Mouse (Mus musculus) stomach, embryonic 15.5 days (tissue): ENCODE measurements around the gene Ckmt2. TPM values are rescaled to one million over a fixed set of nuclear protein-coding genes. Genes with fewer than 3 reads are reported as not detected.

Experiments
- ATAC-seq: fragments of 200-750 bp; cut with Nextera tagmentation; 2 replicates; pipeline ENCODE4 v1.8.0; 2017; ENCODE audit warnings: low read depth, moderate number of reproducible peaks, moderate TSS enrichment; ENCODE audit not compliant: insufficient read depth, low FRiP score
- H3K27ac ChIP-seq: fragments of 300-500 bp; sonication (generic); 2 replicates; pipeline ENCODE4 v1.5.1; 2015; ENCODE audit warnings: mild to moderate bottlenecking, inconsistent platforms
- H3K27me3 ChIP-seq: fragments of 300-500 bp; sonication (generic); replicated peaks from 2 replicates; pipeline ENCODE4 v1.6.1; 2015; ENCODE audit warnings: inconsistent platforms
- H3K36me3 ChIP-seq: fragments of 300-500 bp; sonication (generic); 2 replicates; pipeline ENCODE4 v1.6.1; 2015; ENCODE audit warnings: inconsistent platforms
- H3K4me1 ChIP-seq: fragments of 300-500 bp; sonication (generic); 2 replicates; pipeline ENCODE4 v1.6.1; 2015; ENCODE audit warnings: inconsistent platforms
- H3K4me2 ChIP-seq: fragments of 300-500 bp; sonication (generic); 2 replicates; pipeline ENCODE4 v1.6.1; 2015; ENCODE audit warnings: mild to moderate bottlenecking, inconsistent platforms
- H3K4me3 ChIP-seq: fragments of 300-500 bp; sonication (generic); replicated peaks from 2 replicates; pipeline ENCODE4 v1.5.1; 2015; ENCODE audit warnings: inconsistent platforms
- H3K9ac ChIP-seq: fragments of 300-500 bp; sonication (generic); 2 replicates; pipeline ENCODE4 v1.6.1; 2015; ENCODE audit warnings: inconsistent platforms
- H3K9me3 ChIP-seq: fragments of 300-500 bp; sonication (generic); 2 replicates; pipeline ENCODE4 v1.6.1; 2016; ENCODE audit warnings: inconsistent platforms
- WGBS: fragments of 180-500 bp; shearing (Covaris S2); methylation state at CpG from one replicate; pipeline ENCODE4 v1.1.7; 2015; 5-methylcytosine and 5-hydroxymethylcytosine counted together
- polyA plus RNA-seq: library from polyadenylated mRNA; unstranded; fragments of >200 nt; fragmentation: Nextera tagmentation; extraction: Ambion mirVana; gene quantifications from 2 replicates; pipeline ENCODE4 v1.2.1, GENCODE M21; 2015

The Ckmt2 gene
- polyA plus RNA-seq, 1 experiment from 2014 or later: 0.54 TPM

- Histone ChIP-seq H3K4me3 (no peak overlapping the region), H3K36me3 (no peaks in the 10 kb centered on the region), H3K27me3 (no peaks in the 10 kb centered on the region), H3K9me3 (no peaks in the 10 kb centered on the region), H3K4me2 (no peak overlapping the region), H3K4me1 (no peaks in the 10 kb centered on the region), H3K27ac (no peak overlapping the region), H3K9ac (no peak overlapping the region)
- WGBS: 64% methylated on average over 8 of the region's 8 CpGs
- no peak for ATAC-seq
These were observed 19.3 kb downstream of the Ckmt2 start for GRCm38 (mm10) chr13:91857427-91857826.

GRCm38 (mm10) chr13:91854412-91854811, 22.3 kb downstream of the Ckmt2 start:
- H3K27me3 ChIP-seq: no peaks in the 10 kb centered on the region
- H3K4me2 ChIP-seq: no peak overlapping the region
- H3K9me3 ChIP-seq: no peaks in the 10 kb centered on the region
- ATAC-seq: no peak
- no peaks in the 10 kb centered on the region for H3K36me3 ChIP-seq
- no peak overlapping the region for H3K9ac ChIP-seq
- no peak overlapping the region for H3K27ac ChIP-seq
- H3K4me3 ChIP-seq: no peak overlapping the region
- H3K4me1 ChIP-seq: no peaks in the 10 kb centered on the region
- WGBS: 67% methylated on average over 3 of the region's 3 CpGs

DNA sequence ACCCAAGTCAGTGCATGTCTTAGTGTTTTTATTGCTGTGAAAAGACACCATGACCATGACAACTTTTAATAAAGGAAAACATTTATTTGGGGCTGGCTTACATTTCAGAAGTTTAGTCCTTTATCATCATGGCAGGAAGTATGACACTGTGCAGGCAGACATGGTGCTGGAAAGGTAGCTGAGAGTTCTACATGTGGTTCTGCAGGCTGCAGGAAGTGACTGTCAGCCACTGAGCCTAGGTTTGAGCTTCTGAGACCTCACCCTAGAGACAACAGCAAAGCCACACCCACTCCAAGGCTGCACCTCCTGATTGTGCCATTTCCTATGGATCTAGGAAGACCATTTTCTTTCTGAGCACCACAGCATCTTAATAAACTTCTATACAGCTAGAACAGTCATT, 48.8 kb downstream of the Ckmt2 start:
- no peak for ATAC-seq
- no peak overlapping the region for H3K4me3 ChIP-seq
- no peaks in the 10 kb centered on the region for H3K36me3 ChIP-seq
- H3K27me3 ChIP-seq: no peaks in the 10 kb centered on the region
- no peaks in the 10 kb centered on the region for H3K9me3 ChIP-seq
- no peak overlapping the region for H3K27ac ChIP-seq
- no peak overlapping the region for H3K4me2 ChIP-seq
- no peak overlapping the region for H3K9ac ChIP-seq
- H3K4me1 ChIP-seq: no peaks in the 10 kb centered on the region

GRCm38 (mm10) chr13:91826066-91826465, 50.6 kb downstream of the Ckmt2 start:
- Histone ChIP-seq H3K36me3 (no peaks in the 10 kb centered on the region), H3K9me3 (no peaks in the 10 kb centered on the region), H3K27me3 (no peaks in the 10 kb centered on the region), H3K4me3 (no peak overlapping the region), H3K9ac (no peak overlapping the region), H3K4me2 (no peak overlapping the region), H3K4me1 (no peaks in the 10 kb centered on the region), H3K27ac (no peak overlapping the region)
- 86% methylated on average over 2 of the region's 2 CpGs for WGBS
- ATAC-seq: no peak

- ATAC-seq: no peak
- Histone ChIP-seq H3K4me2 (no peak overlapping the region), H3K36me3 (no peaks in the 10 kb centered on the region), H3K27ac (no peak overlapping the region), H3K4me3 (no peak overlapping the region), H3K9ac (no peak overlapping the region), H3K27me3 (no peaks in the 10 kb centered on the region), H3K4me1 (no peaks in the 10 kb centered on the region), H3K9me3 (no peaks in the 10 kb centered on the region)
- 40% methylated on average over 4 of the region's 4 CpGs for WGBS
These were observed 51.7 kb downstream of the Ckmt2 start for GRCm38 (mm10) chr13:91824845-91825550.

GRCm38 (mm10) chr13:91823735-91824134, 53.0 kb downstream of the Ckmt2 start:
- 77% methylated on average over 6 of the region's 6 CpGs for WGBS
- no peaks in the 10 kb centered on the region for H3K36me3 ChIP-seq
- no peaks in the 10 kb centered on the region for H3K9me3 ChIP-seq
- H3K4me2 ChIP-seq: no peak overlapping the region
- H3K27me3 ChIP-seq: no peaks in the 10 kb centered on the region
- ATAC-seq: no peak
- H3K4me3 ChIP-seq: no peak overlapping the region
- H3K4me1 ChIP-seq: no peaks in the 10 kb centered on the region
- H3K9ac ChIP-seq: no peak overlapping the region
- no peak overlapping the region for H3K27ac ChIP-seq

GRCm38 (mm10) chr13:91814670-91815069, 62.0 kb downstream of the Ckmt2 start:
- ATAC-seq: no peak
- Histone ChIP-seq H3K4me3 (no peak overlapping the region), H3K4me2 (no peak overlapping the region), H3K27ac (no peak overlapping the region), H3K9ac (no peak overlapping the region), H3K4me1 (no peaks in the 10 kb centered on the region), H3K9me3 (no peaks in the 10 kb centered on the region), H3K27me3 (no peaks in the 10 kb centered on the region), H3K36me3 (no peaks in the 10 kb centered on the region)
- 86% methylated on average over 5 of the region's 5 CpGs for WGBS

GRCm38 (mm10) chr13:91809476-91809875, 67.2 kb downstream of the Ckmt2 start:
- Histone ChIP-seq H3K4me3 (no peak overlapping the region), H3K9ac (no peak overlapping the region), H3K27me3 (no peaks in the 10 kb centered on the region), H3K36me3 (peaks cover 12% of the 10 kb centered on the region; the same call in 1 of the 2 replicates), H3K9me3 (no peaks in the 10 kb centered on the region), H3K4me2 (no peak overlapping the region), H3K27ac (no peak overlapping the region), H3K4me1 (no peaks in the 10 kb centered on the region)
- no peak for ATAC-seq
- WGBS: 42% methylated on average over 2 of the region's 2 CpGs

DNA sequence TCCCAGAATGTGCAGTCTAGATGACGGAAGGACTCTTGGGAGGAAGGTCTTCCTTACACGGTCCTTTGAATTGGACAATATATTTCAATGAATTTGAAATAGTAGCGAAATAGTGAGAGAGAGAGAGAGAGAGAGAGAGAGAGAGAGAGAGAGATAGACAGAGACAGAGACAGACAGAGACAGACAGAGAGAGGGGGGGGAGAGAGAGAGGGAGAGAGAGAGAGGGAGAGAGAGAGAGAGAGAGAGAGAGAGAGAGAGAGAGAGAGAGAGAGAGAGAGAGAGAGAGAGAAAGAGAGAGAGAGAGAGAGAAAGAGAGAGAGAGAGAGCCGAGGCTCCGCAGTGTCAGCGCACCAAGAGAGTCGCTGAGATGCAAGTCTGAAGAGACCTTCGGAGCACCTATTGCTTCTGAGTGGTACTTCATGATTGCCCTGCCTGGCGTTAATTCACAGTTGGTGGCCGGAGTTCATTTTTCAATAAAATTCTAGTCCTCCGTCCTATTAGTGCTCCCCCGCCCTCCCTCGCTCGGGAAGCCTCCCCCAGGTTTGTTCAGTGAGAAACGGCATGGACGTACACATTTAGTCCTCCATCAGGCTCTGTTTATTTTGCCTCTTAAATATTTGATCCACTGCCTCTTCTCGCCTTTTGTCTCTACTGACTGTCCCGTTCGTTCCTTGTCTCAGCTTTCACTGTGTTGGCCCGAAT, 68.7 kb downstream of the Ckmt2 start:
- WGBS: 18% methylated on average over 20 of the region's 20 CpGs
- H3K36me3 ChIP-seq: peaks cover 15% of the 10 kb centered on the region; the same call in 1 of the 2 replicates

GRCm38 (mm10) chr13:91807155-91807839, 69.4 kb downstream of the Ckmt2 start, which contains the start of gene Zcchc9:
Gene Zcchc9, minus strand, starts transcription at chr13:91807705.
- H3K9me3 ChIP-seq: no peaks in the 10 kb centered on the region
- H3K9ac ChIP-seq: peak within 1 kb of the TSS; percentile 98
- ATAC-seq: peak; percentile 97
- H3K27me3 ChIP-seq: no peaks in the 10 kb centered on the region
- WGBS: under 1% methylated on average over 50 of the region's 50 CpGs
- H3K4me3 ChIP-seq: peak within 1 kb of the TSS; percentile 79
- H3K27ac ChIP-seq: peak within 1 kb of the TSS; percentile 89
- peak within 1 kb of the TSS; percentile 64 for H3K4me2 ChIP-seq
- peaks cover 15% of the 10 kb centered on the region; the same call in 1 of the 2 replicates for H3K36me3 ChIP-seq
- no peaks in the 10 kb centered on the region for H3K4me1 ChIP-seq

More for the DNA sequence above, 68.7 kb downstream of the Ckmt2 start:
- Histone ChIP-seq H3K27ac (peak overlapping the region; percentile 89), H3K4me1 (no peaks in the 10 kb centered on the region), H3K9ac (peak overlapping the region; percentile 98; the same call in 1 of the 2 replicates), H3K4me3 (peak overlapping the region; percentile 79), H3K27me3 (no peaks in the 10 kb centered on the region), H3K4me2 (peak overlapping the region; percentile 64), H3K9me3 (no peaks in the 10 kb centered on the region)
- ATAC-seq: no peak
